Mouse (Mus musculus) forebrain, postnatal 0 days (tissue): ENCODE measurements around the gene Sin3a. TPM values are rescaled to one million over a fixed set of nuclear protein-coding genes. Genes with fewer than 3 reads are reported as not detected.

Experiments used
- ATAC-seq: fragments of 200-750 bp; cut with Nextera tagmentation; 2 replicates; pipeline ENCODE4 v1.8.0; 2017; ENCODE audit warnings: mild to moderate bottlenecking, moderate library complexity
- DNase-seq: peaks from one replicate; pipeline ENCODE4 v3.0.0-alpha.2; 2015
- H3K27ac ChIP-seq: fragments of 300-500 bp; sonication (generic); 2 replicates; pipeline ENCODE4 v1.5.1; 2014; ENCODE audit warnings: low read depth, mild to moderate bottlenecking, antibody characterized with exemption, low read length, moderate library complexity, mixed read lengths
- H3K27me3 ChIP-seq: fragments of 300-500 bp; sonication (generic); 2 replicates; pipeline ENCODE4 v1.6.1; 2014; ENCODE audit warnings: mild to moderate bottlenecking, low read length, mixed read lengths; ENCODE audit not compliant: insufficient read depth
- H3K36me3 ChIP-seq: fragments of 300-500 bp; sonication (generic); 2 replicates; pipeline ENCODE4 v1.6.1; 2014; ENCODE audit warnings: mild to moderate bottlenecking, moderate library complexity; ENCODE audit not compliant: insufficient read depth
- H3K4me1 ChIP-seq: fragments of 300-500 bp; sonication (generic); 2 replicates; pipeline ENCODE4 v1.6.1; 2014; ENCODE audit warnings: antibody characterized with exemption; ENCODE audit not compliant: insufficient read depth
- H3K4me2 ChIP-seq: fragments of 300-500 bp; sonication (generic); 2 replicates; pipeline ENCODE4 v1.6.1; 2014; ENCODE audit warnings: low read depth, mild to moderate bottlenecking, moderate library complexity
- H3K4me3 ChIP-seq: fragments of 300-500 bp; sonication (generic); 2 replicates; pipeline ENCODE4 v1.5.1; 2014; ENCODE audit warnings: low read depth, low read length, mixed read lengths
- H3K9ac ChIP-seq: fragments of 300-500 bp; sonication (generic); 2 replicates; pipeline ENCODE4 v1.6.1; 2014; ENCODE audit warnings: mild to moderate bottlenecking
- H3K9me3 ChIP-seq: fragments of 300-500 bp; sonication (generic); 2 replicates; pipeline ENCODE4 v1.6.1; 2016; ENCODE audit warnings: low read length
- CTCF ChIP-seq: sonication (generic); IDR thresholded peaks from 2 replicates; pipeline ENCODE4 v1.5.1; 2016; ENCODE audit warnings: antibody characterized with exemption, control low read depth, low read depth
- WGBS: fragments of 180-500 bp; shearing (Covaris S2); extraction: QIAGEN DNeasy Blood & Tissue Kit; methylation state at CpG from one replicate; pipeline ENCODE4 v1.1.7; 2014; 5-methylcytosine and 5-hydroxymethylcytosine counted together
- polyA plus RNA-seq: library from polyadenylated mRNA; unstranded; fragments of >200 nt; fragmentation: Nextera tagmentation; extraction: Ambion mirVana; gene quantifications from 2 replicates; pipeline ENCODE4 v1.2.1, GENCODE M21; 2015
- total RNA-seq: library from RNA; depleted of rRNA; stranded (reverse); fragments of >200 nt; gene quantifications from 2 replicates; pipeline ENCODE4 v1.2.3, GENCODE M21; 2014

Gene Sin3a
- total and polyA plus RNA-seq, 2 experiments from 2014 or later, result 16.6 to 37.5 TPM

DNA sequence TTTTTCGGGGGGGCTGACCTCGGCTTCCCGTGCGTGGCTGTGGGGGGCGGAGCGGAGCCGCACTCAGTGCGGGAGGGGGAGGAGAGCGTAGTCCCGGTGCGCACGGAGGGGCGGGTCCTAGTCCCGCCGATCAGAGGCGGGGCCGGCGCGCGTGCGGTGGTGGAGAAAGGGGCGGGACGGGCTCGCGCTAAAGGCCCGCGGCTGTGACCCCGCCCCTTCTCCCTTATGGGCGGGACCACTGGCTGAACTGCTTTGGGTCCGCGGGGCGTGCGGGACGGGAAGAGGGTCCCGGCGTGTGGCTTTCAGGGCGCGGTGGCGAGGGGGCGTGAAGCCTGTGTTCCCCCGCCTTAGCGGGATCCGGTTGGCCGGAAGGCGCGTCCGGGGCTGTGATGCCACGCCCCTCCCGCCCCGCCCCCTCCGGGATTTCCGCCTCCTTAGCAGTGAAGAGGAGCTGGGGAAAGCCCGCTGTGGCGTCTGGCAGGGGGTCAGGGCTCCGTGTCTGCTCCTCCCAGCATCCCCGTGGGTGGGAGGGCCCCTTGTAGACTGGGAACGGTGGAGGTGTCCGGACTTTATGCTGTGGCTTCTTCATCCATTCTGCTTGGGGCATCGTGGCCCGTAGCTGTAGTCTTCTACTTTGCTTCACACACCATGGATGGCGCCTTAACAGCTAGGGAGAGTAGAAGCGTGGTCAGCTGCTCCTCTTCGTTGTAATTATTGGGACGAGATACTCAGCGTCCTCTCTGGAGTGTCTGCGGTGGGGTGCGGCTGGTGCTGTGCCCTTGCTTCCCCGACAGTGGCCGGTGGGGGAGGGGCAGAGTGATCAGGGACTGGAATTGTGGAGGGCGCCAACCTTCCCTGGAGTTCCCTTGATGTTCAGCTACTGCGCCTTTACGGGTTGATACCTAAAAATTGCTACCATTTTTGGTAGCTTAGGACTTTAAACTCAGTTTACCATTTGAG is 5.1 kb downstream of the Sin3a start:
- peak overlapping the region; percentile 93 for H3K27ac ChIP-seq
- H3K4me1 ChIP-seq, result peaks cover 13% of the 10 kb centered on the region
- H3K4me3 ChIP-seq, result peak overlapping the region; percentile 92
- DNase-seq (peak; percentile 91), ATAC-seq (peak; percentile 10)
- TF ChIP-seq CTCF, result no peak
- H3K4me2 ChIP-seq, result peak overlapping the region; percentile 74
- no peaks in the 10 kb centered on the region for H3K27me3 ChIP-seq
- no peaks in the 10 kb centered on the region for H3K9me3 ChIP-seq
- peak overlapping the region; percentile 77 for H3K9ac ChIP-seq
- 1% methylated on average over 68 of the region's 72 CpGs for WGBS
- H3K36me3 ChIP-seq, result no peaks in the 10 kb centered on the region

DNA sequence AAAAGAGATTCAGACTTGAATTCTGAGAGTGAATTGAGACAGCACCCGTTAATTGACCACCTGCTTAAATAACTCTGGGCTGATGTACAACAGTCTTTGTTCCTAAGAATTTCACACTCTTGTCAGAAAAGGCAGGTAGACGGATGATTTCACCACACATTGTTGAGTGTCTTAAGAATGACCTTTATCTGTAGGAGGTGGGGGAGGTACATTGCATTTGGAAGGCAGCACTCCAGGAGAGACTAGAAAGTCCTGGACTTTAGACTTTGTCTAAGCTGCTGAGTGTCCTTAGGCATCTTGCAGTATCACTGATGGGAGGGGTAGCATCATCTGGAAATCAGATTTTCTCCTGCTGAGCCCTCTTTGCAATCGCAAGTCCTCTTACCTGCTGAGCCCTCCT is 10.4 kb downstream of the Sin3a start:
- WGBS, result 78% methylated on average over 3 of the region's 3 CpGs

DNA sequence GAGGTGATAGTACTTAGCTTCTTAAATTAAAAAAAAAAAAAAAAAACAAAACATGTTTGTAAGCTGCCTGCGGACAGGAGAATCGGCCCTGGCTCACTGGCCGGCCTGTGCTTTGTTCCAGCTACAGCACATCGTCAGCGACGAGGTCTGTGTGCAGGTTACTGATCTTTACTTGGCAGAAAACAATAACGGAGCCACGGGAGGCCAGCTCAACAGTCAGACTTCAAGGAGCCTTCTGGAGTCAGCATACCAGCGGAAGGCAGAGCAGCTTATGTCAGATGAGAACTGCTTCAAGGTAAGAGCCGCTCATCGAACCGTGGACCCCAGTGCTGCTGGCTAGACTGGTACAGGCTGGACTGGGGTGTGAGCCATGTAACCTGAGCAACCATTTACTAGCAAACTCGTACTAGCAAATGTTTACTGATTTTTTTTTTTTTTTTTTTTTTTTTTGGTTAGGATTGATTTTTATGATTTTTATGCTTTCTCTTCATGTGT is 45.5 kb downstream of the Sin3a start:
- 86% methylated on average over 13 of the region's 13 CpGs for WGBS
- no peak overlapping the region for H3K4me2 ChIP-seq

More for the DNA sequence above, 10.4 kb downstream of the Sin3a start:
- no peak overlapping the region for H3K4me3 ChIP-seq
- ATAC-seq (no peak), DNase-seq (no peak)
- H3K9ac ChIP-seq, result no peak overlapping the region
- H3K4me1 ChIP-seq, result no peaks in the 10 kb centered on the region
- H3K9me3 ChIP-seq, result no peaks in the 10 kb centered on the region
- no peak overlapping the region for H3K27ac ChIP-seq
- no peaks in the 10 kb centered on the region for H3K27me3 ChIP-seq
- no peak overlapping the region for H3K4me2 ChIP-seq
- H3K36me3 ChIP-seq, result peaks cover 5% of the 10 kb centered on the region
- TF ChIP-seq CTCF, result no peak

DNA sequence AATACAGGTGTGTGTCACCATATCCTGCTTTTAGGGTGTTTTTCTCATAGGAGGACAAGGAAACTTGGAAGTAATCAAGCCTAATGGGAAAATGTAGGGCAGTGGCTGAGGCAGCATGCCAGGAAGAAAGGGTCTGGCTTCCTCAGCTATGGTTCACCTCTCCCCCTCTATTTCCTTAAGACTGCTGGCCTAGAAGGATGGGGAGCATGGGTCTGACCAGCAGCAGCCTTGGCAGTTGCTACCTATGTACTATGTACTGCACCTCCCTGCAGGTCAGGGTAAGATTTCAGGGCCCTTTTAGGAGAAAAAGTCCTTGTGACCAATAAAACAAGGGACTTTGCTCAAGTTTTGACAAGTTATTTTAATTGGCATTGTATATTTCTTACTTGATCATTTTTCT is 57.8 kb downstream of the Sin3a start:
- Histone ChIP-seq H3K9me3 (no peaks in the 10 kb centered on the region), H3K27ac (no peak overlapping the region), H3K4me3 (peak overlapping the region; percentile 86; the same call in 1 of the 2 replicates), H3K9ac (no peak overlapping the region; the same call in 1 of the 2 replicates), H3K36me3 (peaks cover 30% of the 10 kb centered on the region), H3K27me3 (no peaks in the 10 kb centered on the region), H3K4me2 (peak overlapping the region; percentile 73), H3K4me1 (peaks cover 6% of the 10 kb centered on the region)
- TF ChIP-seq CTCF, result no peak
- DNase-seq, result no peak
- no peak for ATAC-seq

More for the DNA sequence above, 45.5 kb downstream of the Sin3a start:
- Histone ChIP-seq H3K36me3 (peaks cover 72% of the 10 kb centered on the region), H3K9me3 (no peaks in the 10 kb centered on the region), H3K4me3 (no peak overlapping the region), H3K27me3 (no peaks in the 10 kb centered on the region), H3K4me1 (no peaks in the 10 kb centered on the region), H3K27ac (no peak overlapping the region), H3K9ac (no peak overlapping the region)
- DNase-seq, result no peak
- ATAC-seq, result no peak
- no peak for TF ChIP-seq CTCF

DNA sequence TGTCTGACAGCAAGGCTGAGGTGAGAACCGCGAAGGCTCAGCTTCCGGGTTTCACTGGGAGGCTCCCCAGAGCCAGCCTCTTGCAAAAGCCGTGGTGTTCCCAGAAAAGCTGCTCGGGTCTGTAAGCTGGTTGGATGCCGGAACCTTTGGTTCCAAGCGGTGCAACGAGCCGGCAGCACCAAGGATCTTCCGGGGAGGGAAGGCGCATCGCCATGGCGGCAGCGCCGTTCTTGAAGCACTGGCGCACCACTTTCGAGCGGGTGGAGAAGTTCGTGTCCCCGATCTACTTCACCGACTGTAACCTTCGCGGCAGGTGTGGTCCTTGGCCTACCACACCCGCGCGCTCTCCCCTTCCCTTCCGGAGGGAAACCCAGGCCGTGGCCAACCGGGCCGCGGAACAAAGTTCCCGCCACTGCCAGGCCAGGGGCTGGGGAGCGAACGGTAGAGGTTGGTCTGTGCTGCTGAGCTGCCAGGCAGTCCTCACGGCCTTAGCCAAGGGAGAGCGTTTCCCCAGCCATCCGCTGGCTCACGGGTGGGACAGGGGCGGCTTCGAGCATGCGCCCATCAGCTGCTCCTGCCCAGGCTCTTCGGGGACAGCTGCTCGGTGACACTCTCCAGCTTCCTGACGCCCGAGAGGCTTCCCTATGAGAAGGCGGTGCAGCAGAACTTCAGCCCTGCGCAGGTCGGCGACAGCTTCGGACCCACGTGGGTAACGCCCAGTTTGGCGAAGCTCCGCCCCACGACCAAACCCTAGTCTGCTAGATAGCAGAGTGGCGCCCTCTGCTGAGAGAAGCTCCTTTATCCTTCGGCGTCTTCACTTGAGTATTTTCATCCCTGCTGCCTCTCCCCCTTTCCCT is 59.0 kb downstream of the Sin3a start, which contains the start of gene Man2c1:
TSS of gene Man2c1 (plus strand) at position 114 of the 857 bp plus-strand sequence.
- peak within 1 kb of the TSS; percentile 86 for H3K4me3 ChIP-seq
- H3K9me3 ChIP-seq, result no peaks in the 10 kb centered on the region
- ATAC-seq, result peak; percentile 95
- TF ChIP-seq CTCF, result peak; percentile 84
- peak; percentile 96 for DNase-seq
- peak within 1 kb of the TSS; percentile 73 for H3K4me2 ChIP-seq
- 2% methylated on average over 53 of the region's 58 CpGs for WGBS
- H3K9ac ChIP-seq, result peak within 1 kb of the TSS; percentile 82
- H3K4me1 ChIP-seq, result peaks cover 6% of the 10 kb centered on the region
- H3K36me3 ChIP-seq, result peaks cover 29% of the 10 kb centered on the region
- no peaks in the 10 kb centered on the region for H3K27me3 ChIP-seq
- peak within 1 kb of the TSS; percentile 95 for H3K27ac ChIP-seq

DNA sequence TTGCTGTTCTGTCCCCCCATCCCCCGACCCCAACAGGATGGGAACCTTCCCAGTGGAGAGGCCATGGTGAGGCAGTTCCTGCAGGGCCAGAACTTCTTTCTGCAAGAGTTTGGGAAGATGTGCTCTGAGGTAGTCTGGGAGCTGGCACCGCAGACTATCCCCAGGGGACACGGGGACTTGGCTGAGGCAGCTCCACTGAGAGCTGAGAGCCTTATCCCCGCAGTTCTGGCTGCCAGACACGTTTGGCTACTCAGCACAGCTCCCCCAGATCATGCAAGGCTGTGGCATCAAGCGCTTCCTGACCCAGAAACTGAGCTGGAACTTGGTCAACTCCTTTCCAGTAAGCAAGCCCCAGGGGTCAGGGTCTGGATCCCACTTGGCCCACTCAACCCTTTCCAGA is 65.4 kb downstream of the Sin3a start:
- Histone ChIP-seq H3K27me3 (no peaks in the 10 kb centered on the region), H3K9me3 (no peaks in the 10 kb centered on the region), H3K9ac (no peak overlapping the region), H3K36me3 (peaks cover 74% of the 10 kb centered on the region), H3K27ac (no peak overlapping the region), H3K4me3 (no peak overlapping the region), H3K4me1 (no peaks in the 10 kb centered on the region), H3K4me2 (no peak overlapping the region)
- TF ChIP-seq CTCF, result no peak
- ATAC-seq (no peak), DNase-seq (no peak)
- 82% methylated on average over 6 of the region's 6 CpGs for WGBS
